Mouse (Mus musculus): Measurements from ENCODE around the gene Fam98a.

Fam98a gene

GRCm38 (mm10) chr17:75522347-75523065 is 29.2 kb downstream of the Fam98a start:
- peak; percentile 71 to 77 for DNase-seq (ENCODE audit: low spot score in 2 of 2)

- DNase-seq (ENCODE audit: low spot score in 2 of 2): no peak
Observed at GRCm38 (mm10) chr17:75521236-75521842, 30.4 kb downstream of the Fam98a start.

GRCm38 (mm10) chr17:75519239-75519900 is 32.4 kb downstream of the Fam98a start:
- DNase-seq (ENCODE audit: low spot score in 2 of 2): no peak

DNA sequence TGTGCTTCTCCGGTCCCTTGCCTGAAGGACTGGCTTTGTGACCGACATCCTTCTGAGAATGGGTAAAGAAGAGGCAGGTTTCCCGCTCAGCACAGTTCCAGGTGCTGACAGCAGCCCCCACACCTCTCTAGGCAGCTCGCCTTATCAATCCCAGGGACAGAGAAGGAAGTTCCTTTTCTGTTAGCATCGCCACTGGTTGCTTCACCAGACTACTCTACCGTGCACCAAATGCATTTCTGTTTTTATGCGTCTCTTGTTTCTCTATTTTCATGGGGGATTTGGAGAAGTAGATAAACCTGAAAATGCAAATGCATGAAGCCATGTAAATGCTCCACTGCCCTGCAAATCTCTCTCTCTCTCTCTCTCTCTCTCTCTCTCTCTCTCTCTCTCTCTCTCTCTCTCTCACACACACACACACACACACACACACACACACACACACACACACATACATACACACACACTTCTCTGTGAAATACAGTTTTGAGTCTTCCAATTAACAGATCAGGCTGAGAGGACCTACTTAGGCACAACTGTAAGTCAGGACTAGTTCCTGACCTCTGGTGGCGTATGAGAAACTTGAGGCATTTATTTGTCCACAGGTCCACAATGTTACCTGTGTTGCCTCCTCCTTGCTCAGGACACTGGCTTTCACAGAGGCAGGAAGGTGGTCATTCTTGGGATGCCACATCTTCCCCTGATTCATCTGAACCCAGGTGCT is 33.4 kb downstream of the Fam98a start:
- DNase-seq (ENCODE audit: low spot score in 2 of 2): no peak

GRCm38 (mm10) chr17:75516591-75516990 is 35.2 kb downstream of the Fam98a start:
- no peak for DNase-seq (ENCODE audit: low spot score in 2 of 2)

DNA sequence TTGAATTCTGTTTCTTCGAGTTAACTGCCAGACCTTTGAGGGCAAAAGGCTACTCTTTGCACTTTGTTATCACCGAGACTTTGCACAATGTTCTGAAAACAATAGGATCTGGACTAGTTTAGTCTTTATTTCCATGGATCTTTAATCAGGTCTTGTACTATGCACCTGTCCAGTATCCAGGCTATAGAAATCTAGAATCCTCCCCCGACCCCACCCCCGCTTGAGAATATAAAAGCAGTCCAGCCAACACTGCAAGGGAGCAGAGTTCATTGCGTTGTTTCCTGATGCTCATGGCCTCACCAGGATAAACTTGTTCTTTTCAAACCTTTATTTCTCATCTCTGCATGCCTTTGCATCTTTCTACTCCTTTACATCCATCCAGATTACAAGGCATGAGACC is 42.5 kb downstream of the Fam98a start:
- DNase-seq (ENCODE audit: low spot score in 2 of 2): no peak

GRCm38 (mm10) chr17:75506708-75507641 is 44.8 kb downstream of the Fam98a start:
- DNase-seq (ENCODE audit: low spot score in 2 of 2): no peak

DNA sequence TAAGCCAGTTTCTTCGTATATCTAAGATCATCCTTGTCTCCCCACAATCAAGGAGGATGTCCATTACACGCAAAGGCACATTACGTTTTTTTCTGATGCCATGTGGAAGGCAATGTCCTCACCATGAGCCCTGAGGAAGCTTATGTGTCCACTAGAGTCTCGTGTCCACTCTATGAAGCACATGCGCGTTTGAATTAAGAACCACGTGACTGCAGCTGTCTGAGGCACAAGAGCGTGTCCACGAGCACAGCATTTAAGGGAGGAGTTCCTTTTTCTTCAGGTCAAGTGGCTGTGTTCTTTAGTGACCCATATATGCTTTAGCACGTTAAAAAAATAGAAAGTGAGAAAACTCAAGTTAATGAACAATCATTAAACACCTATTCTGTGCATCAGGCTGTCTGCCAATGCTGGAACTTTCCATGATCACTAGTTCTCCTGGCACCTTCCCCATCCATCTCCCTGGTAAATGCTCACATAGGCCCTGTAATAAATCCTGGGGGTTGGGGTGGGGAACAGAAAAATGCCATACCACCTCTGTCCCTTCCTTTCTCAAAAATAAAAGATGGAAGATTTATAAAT is 45.6 kb downstream of the Fam98a start:
- DNase-seq (ENCODE audit: low spot score in 2 of 2): no peak

- no peak for DNase-seq (ENCODE audit: low spot score in 2 of 2)
Observed at GRCm38 (mm10) chr17:75505053-75505452, 46.7 kb downstream of the Fam98a start.

DNA sequence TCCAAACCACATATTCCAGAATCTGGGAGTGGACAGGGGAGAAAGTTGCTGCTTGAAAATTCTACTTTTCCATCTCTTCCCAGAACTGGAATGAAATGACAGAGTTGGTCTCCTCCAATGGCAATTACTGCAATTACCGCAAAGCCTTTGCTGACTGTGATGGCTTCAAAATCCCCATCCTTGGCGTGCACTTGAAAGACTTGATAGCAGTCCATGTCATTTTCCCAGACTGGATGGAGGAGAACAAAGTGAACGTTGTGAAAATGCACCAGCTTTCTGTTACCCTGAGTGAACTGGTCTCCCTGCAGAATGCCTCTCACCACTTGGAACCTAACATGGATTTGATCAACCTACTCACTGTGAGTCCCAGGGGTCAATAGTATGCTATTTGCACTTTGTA is 48.7 kb downstream of the Fam98a start:
- DNase-seq (ENCODE audit: low spot score in 2 of 2): no peak

DNA sequence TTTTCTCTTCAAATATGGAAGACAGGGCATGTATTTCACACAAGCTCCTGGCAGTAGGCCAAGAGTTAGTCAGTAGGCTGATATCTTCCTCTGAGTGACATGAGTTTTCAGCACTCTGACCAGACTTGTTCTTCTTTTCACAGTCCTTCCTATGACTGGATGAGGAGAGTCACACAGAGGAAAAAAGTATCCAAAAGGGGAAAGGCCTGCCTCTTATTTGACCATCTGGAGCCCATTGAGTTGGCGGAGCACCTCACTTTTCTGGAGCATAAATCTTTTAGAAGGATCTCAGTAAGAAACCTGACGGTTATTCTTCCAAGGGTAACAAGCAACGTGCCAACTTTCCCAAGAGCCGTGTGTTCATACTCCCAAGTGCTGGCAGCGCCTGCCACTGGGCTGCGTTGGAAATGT is 53.5 kb downstream of the Fam98a start:
- DNase-seq (ENCODE audit: low spot score in 2 of 2): peak in 1 of 2 experiments; percentile 14

GRCm38 (mm10) chr17:75495213-75495612 is 56.5 kb downstream of the Fam98a start:
- no peak for DNase-seq (ENCODE audit: low spot score in 2 of 2)

All from heart, adult 9 months (tissue).